Mouse (Mus musculus): Measurements from ENCODE around the gene Fbxw17.
"Not testable (repeated sequence)": the region's sequence is repeated elsewhere in the genome, so short reads cannot be mapped to it uniquely, and the experiment has no call there.

Gene Fbxw17

GRCm38 (mm10) chr13:50417389-50418183 lies at the start of gene Fbxw17:
Fbxw17 (plus strand) TSS chr13:50417864.
- in situ Hi-C loops (cut with MseI, MboI): no loop called here

GRCm38 (mm10) chr13:50372934-50373705 lies 44.5 kb upstream of the Fbxw17 start:
- in situ Hi-C loops (cut with MseI, MboI): not testable (repeated sequence)

GRCm38 (mm10) chr13:50389146-50389545 lies 28.5 kb upstream of the Fbxw17 start:
- in situ Hi-C loops (cut with MseI, MboI): not testable (repeated sequence)

- in situ Hi-C loops (cut with MseI, MboI): no loop called here
These were observed 757 bp downstream of the Fbxw17 start for GRCm38 (mm10) chr13:50418421-50418820.

- in situ Hi-C loops (cut with MseI, MboI): no loop called here
These were observed 6.1 kb downstream of the Fbxw17 start for GRCm38 (mm10) chr13:50423625-50424209.

DNA sequence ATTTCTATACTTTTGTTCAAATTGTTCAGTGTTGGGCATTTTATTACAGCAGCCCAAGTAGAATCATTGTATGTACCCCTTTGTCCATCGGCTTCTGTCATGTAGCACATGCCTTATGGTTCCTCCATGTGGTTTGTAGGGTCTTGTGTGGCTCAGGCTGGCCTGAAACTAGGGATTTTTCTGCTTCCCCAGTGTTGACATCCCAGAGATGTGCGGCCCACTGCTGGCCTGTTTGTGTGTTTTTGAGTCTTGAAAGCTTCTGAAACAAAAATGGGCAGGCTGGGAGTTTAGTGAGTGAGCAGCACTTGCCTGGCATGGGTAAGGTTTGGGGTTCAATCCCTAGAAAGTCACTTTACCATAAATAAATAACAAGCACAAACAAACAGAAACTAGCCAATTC lies 6.9 kb downstream of the Fbxw17 start:
- in situ Hi-C loops (cut with MseI, MboI): no loop called here

DNA sequence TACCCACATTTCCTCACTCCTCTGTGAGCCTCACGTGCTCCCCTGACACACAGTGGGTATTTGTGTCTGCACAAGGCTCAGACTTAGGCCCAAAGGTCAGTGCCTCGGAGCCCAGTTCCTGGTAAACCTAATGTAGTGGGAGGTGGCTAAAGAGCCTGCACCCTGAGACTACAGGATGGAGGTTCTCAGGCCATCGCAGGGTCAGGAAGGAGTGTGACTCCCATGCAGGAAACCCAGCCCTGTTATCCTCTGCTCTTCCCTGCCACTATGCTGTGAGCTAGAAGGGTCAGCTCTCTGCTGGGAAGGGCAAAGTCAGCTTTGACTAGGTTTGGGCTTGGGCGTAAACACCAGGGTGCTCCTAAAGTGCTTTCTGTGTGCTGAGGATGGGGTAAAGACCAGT lies 9.0 kb downstream of the Fbxw17 start:
- in situ Hi-C loops (cut with MseI, MboI): no loop called here

- in situ Hi-C loops (cut with MseI, MboI): no loop called here
These were observed 26.1 kb downstream of the Fbxw17 start, which contains the start of gene Gm47429 for GRCm38 (mm10) chr13:50443812-50444211. Gm47429 (minus strand) TSS chr13:50443912.

GRCm38 (mm10) chr13:50445261-50445660 lies 27.6 kb downstream of the Fbxw17 start:
- in situ Hi-C loops (cut with MseI, MboI): no loop called here

DNA sequence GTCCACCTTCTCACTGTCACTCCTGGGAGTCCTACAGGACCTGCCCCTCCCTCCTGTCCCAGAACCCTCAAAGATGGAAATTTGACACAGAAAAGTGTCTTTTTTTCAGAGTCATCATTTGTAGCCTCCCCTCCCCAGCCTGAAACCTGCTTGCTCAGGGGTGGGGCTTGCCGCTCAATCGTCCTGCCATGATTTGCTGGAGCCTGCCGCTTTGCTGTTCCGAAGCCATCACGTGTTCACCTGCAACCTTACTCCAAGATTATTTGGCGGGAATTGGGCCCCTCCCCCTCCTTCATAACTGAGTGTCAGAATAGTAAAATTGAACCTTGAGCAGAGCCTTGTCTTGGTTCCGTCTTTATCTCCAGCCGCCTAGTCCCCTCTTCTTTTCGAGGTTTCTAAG lies 34.6 kb downstream of the Fbxw17 start:
- in situ Hi-C loops (cut with MseI, MboI): not testable (repeated sequence)

DNA sequence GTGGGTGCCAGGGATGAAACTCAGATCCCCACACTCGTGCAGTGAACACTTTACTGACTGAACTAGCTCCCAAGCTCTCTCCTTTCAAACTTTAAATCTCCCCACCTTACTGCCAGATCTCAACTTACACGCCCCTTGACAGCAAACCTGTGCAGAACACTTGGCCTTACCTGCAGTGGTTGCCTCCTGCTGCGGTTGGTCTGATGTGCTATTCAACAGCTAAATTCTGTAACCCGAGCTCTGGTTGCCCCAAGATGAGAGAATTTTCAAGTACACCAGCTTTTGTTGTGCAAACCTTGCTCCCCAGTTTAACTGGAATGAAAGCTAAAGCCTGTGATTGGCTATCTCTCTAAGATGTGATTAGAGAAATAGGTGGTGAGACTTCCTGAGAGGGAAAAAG lies 35.8 kb downstream of the Fbxw17 start:
- in situ Hi-C loops (cut with MseI, MboI): no loop called here

DNA sequence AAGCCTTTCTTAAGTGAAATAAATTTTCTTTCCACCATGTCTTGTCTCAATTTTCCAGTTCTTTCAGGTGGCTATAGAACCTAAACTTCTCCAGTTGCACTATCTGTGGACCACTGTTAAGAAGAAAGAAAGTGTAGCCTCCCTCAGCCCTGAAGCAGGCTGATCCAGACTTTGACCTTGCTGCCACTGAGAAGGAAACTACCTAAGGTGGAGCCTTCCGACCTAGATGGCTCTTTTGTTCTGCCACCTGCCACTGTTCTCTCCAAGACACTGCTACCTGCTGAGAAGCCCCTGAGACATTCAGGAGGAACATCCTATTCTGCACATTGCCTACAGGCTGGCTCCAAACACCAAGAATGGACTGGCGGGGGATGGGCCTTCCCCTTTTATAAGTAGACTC lies 42.8 kb downstream of the Fbxw17 start:
- in situ Hi-C loops (cut with MseI, MboI): not testable (repeated sequence)

DNA sequence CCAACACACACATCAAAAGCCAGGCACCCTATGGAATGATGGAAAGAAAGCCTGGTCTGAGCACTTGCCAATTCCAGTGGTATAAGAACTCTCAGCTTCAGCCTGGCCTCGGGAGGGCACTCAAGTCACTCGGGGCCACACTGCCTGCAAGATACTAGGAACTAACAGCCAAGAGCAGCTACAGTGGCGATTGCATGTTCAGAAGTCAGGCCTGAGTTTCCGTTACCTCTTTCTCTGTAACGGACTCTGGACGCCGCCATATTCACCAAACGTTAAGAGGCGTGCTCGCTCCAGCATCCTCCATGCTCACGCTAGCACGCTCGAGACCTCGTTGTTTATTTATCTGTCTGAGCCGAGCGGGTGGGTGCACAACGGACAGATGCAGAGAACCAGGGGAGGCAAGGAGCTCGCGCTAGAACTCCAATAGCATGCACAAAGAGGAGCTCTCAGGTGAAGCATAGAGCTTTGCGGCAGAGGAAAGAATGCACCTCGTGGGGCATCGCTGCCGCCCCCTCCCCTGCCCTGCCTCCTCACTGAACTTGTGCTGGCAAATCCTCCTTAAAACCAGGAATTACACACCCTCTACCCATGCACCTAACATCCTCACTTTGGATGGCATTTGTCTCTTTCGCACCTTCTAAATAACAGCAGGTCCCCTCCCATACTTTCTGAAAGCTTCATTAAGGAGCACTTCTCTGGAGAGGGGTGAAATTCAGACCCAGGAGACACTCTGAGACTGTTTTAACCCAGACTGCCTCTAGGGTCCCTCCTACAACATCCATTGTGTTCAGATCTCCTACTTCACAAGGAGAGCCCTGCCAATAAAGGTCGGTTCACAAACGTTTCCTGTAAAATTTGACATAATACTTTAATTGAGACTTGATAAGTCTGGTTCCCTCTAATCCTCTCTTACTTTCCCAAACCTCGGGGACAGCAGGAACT lies 47.2 kb downstream of the Fbxw17 start:
- in situ Hi-C loops (cut with MseI, MboI): no loop called here

DNA sequence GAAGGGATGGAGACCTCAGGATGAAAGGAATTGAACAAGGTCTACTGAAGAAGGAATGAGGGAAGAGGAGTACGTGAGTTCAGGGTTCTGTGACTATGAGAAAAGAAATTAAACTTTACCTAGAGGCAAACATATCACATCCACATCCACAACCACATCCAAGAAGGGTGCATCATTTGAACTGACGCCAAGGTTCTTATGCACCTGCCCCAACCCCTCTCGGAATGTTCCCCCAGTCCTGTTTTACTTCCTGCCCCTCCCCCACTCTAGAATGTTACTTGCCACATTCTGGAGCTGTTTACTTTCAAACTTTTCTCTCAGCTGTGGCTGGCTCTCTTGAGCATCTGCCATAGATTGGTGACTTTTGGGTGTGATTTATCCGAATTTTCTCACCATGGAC lies 49.3 kb downstream of the Fbxw17 start, which contains the start of gene Nutm2:
TSS of gene Nutm2 (plus strand) at position 301 of the 400 bp plus-strand sequence.
- in situ Hi-C loops (cut with MseI, MboI): no loop called here

All from mouse trophoblast stem cell (cell line).